Mouse (Mus musculus) neutrophil, adult 5-6 weeks (primary cell): ENCODE results near the gene Olfr809. TPM values are rescaled to one million over a fixed set of nuclear protein-coding genes. Genes with fewer than 3 reads are reported as not detected.

Source experiments
- ATAC-seq: fragments of 151-379, 151-347 bp; 2 replicates; pipeline ENCODE4 v1.8.0; 2017; ENCODE audit warnings: mild to moderate bottlenecking, moderate TSS enrichment; ENCODE audit not compliant: insufficient number of reproducible peaks, poor library complexity, low FRiP score, severe bottlenecking; ENCODE audit errors: extremely low read depth
- total RNA-seq: library from RNA; stranded (forward); fragments of 200-1000 nt; gene quantifications from 2 replicates; pipeline ENCODE4 v1.2.3, GENCODE M21; 2017

Olfr809 gene
- total RNA-seq, result 0.35 TPM in 1 of 2 replicates, not detected in the other

DNA sequence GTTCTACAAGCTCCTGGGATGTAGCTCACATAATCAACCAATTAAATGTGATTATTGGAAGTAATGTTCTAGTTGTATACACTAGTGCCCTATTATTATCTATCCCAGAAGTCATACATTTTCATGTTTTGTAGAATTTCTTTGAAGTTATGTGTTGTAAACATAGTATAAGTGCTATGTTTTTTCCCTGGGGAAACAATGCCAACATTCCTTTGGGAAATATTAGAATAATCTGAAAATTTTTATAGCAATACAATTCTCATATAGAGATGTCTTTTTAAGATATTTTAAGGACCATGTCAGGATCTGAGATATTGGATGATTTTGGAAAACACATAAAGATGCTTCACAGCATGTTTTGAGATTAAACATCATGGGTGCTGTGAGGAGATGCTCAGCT lies at the start of gene Olfr809:
TSS of gene Olfr809 (plus strand) at position 301 of the 400 bp plus-strand sequence.
- no peak for ATAC-seq

DNA sequence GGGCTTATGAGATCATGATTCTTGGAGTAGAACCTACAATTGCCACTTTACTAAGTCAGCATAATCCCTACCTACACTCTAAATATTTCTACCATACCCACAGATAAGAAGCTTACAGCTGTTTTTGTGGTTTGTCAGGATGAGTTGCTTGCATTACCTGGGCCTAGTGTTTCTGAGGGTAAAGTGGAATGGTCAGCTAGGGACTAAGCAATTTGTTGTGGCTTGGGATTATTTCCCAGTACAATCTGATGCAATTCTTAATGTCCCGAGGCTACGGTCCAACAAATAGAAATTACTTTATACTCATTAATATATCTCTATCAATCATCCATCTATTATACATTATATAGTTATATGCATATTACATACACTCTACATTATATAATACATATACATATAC lies 45.2 kb upstream of the Olfr809 start, which contains the start of gene Olfr805:
TSS of gene Olfr805 (minus strand) at position 101 of the 400 bp plus-strand sequence.
- no peak for ATAC-seq

DNA sequence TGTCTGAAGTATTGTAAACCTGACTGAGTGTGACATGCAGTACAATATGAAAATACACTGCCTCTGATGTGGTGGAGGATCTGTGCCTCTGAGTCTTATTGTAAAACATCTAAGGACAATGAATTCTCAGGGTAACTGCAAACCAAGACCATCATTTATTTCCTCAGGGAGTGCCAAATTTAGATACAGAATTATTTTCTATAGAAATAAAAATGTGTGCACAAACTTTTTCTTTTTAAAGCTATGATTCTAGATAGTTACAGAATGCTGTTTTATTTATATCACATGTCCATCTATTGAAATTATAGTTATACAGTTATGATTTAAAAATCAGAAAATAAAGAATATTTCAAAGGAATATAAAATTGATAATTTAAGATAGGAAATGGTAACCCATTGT lies 32.6 kb upstream of the Olfr809 start, which contains the start of gene Olfr806:
TSS of gene Olfr806 (minus strand) at position 101 of the 400 bp plus-strand sequence.
- no peak for ATAC-seq

DNA sequence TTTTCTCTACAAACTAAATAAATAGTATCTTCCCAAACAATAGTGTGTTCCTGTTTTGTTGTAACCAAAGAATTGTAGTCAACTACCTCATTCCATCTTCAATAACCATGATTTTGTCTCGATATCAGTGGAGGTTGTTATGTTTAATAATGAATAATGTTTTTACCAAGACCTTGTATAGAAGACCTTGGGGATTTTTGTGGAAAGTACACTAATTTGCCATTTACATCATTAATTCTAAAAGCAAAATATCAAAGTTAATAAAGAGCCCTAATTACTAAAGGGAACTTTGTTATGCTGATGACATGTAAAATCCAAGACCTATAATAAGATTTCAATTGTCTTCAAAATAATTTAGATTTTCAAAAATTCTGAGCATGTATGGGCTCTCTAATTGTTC lies 16.7 kb upstream of the Olfr809 start, which contains the start of gene Olfr807:
TSS of gene Olfr807 (minus strand) at position 101 of the 400 bp plus-strand sequence.
- no peak for ATAC-seq

DNA sequence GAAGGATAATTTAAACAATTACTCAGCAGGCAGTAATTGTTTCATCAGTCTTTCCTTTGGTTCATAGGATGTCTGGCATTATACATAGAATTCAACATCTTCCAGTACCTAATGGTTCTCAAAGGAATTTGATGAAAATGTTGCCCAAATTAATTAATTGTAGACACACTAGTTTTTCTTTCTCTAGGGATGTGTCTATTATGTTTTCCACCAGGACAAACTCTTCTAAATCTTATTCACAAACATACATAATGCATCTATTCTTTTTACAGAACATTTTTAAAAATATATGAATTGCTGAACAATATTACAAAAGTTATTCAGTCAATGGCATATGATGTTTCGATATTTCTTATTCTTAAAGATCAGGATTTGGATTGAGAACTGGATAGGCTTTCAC lies 9.3 kb upstream of the Olfr809 start, which contains the start of gene Olfr808:
TSS of gene Olfr808 (plus strand) at position 301 of the 400 bp plus-strand sequence.
- ATAC-seq, result no peak

DNA sequence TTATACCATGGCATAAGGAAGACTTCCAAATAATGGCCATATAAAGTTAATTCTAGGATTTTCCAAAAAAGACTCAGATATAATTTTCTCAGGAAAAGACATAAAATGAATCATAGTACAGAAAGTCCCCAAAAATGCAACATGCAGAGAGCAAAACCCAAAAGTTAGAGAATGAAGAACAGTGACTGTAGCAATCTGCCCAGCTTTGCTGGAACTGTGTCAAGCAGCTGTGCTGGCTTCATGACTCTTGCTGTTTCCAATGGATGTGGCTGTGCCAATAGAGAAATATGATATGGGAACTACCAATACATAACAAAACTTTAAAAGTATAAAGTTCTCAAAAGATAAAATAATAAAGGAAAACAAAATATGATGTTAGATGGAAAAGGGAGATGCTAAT lies 3.7 kb downstream of the Olfr809 start:
- no peak for ATAC-seq

DNA sequence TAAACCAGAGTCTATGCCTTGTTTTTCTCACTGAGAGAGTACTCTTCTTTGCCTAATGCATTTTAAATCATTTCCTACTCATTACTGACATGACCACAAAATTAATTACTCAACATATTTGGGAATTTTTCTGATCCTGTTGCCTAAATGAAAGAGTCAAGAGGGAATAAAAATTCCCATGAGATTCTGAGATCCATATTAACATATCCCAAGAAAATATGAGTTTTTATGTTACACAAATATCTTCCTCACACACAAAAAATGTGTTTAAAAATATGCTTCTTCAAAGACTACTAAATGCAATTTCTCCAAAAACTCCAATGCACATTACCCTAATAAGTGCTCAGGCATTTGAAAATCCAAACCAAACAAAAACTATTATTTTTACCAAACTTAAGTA lies 20.4 kb downstream of the Olfr809 start, which contains the start of gene Olfr810:
TSS of gene Olfr810 (minus strand) at position 101 of the 400 bp plus-strand sequence.
- ATAC-seq, result no peak

DNA sequence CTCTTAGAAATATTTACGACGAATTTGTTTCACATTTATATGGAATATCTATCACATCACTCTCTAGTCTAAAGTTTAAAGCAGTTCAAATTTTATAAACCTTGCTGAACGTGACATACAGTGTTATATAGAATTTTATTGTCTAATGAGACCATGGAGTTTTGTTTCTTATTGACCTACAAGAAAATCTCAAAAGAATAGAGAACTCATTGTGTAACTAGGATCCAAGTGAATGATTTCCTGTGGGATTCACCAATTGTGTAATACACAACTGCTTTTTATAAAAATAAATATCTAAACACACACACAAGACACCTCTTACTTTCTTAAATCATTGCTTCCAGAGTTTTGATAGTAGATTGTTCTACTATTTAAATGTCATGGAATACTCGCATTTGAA lies 29.9 kb downstream of the Olfr809 start, which contains the start of gene Olfr811:
TSS of gene Olfr811 (minus strand) at position 101 of the 400 bp plus-strand sequence.
- ATAC-seq, result no peak

Other genes with a start within 250 kb of the Olfr809 start
- gene Olfr792, start 235.5 kb upstream of the Olfr809 start, total RNA-seq, result not detected in 2 replicates
- gene Olfr794, start 207.0 kb upstream of the Olfr809 start, total RNA-seq, result 0.25 TPM in 1 of 2 replicates, not detected in the other
- not detected in 2 replicates for gene Olfr796, start 162.1 kb upstream of the Olfr809 start, total RNA-seq
- not detected in 2 replicates for gene Olfr798, start 146.7 kb upstream of the Olfr809 start, total RNA-seq
- 0.81 TPM in 1 of 2 replicates, not detected in the other for gene Olfr799, start 137.2 kb upstream of the Olfr809 start, total RNA-seq
- not detected in 2 replicates for gene Olfr800, start 116.9 kb upstream of the Olfr809 start, total RNA-seq
- 0.12 TPM in 1 of 2 replicates, not detected in the other for gene Olfr801, start 100.8 kb upstream of the Olfr809 start, total RNA-seq
- gene Olfr802, start 86.5 kb upstream of the Olfr809 start, total RNA-seq, result not detected in 2 replicates
- 0.35 TPM in 1 of 2 replicates, not detected in the other for gene Olfr803, start 80.4 kb upstream of the Olfr809 start, total RNA-seq
- gene Olfr804, start 71.4 kb upstream of the Olfr809 start, total RNA-seq, result 0.12 TPM in 1 of 2 replicates, not detected in the other
- gene Olfr805, start 45.3 kb upstream of the Olfr809 start, total RNA-seq, result not detected in 2 replicates
- 0.23 TPM in 1 of 2 replicates, not detected in the other for gene Olfr806, start 32.7 kb upstream of the Olfr809 start, total RNA-seq
- gene Olfr807, start 16.8 kb upstream of the Olfr809 start, total RNA-seq, result not detected in 2 replicates
- not detected in 2 replicates for gene Olfr808, start 9.2 kb upstream of the Olfr809 start, total RNA-seq
- not detected in 2 replicates for gene Olfr810, start 20.3 kb downstream of the Olfr809 start, total RNA-seq
- not detected in 2 replicates for gene Olfr811, start 29.8 kb downstream of the Olfr809 start, total RNA-seq
- gene Olfr812, start 71.5 kb downstream of the Olfr809 start, total RNA-seq, result not detected in 2 replicates
- gene Olfr813, start 80.7 kb downstream of the Olfr809 start, total RNA-seq, result not detected in 2 replicates
- gene Olfr814, start 105.2 kb downstream of the Olfr809 start, total RNA-seq, result 0.61 TPM in 1 of 2 replicates, not detected in the other
- gene Olfr815, start 131.2 kb downstream of the Olfr809 start, total RNA-seq, result 1.2 TPM in 1 of 2 replicates, not detected in the other
- gene Olfr816, start 141.0 kb downstream of the Olfr809 start, total RNA-seq, result 0.12 TPM in 1 of 2 replicates, not detected in the other
- not detected in 2 replicates for gene Olfr818, start 174.5 kb downstream of the Olfr809 start, total RNA-seq
- not detected in 2 replicates for gene Olfr819, start 192.6 kb downstream of the Olfr809 start, total RNA-seq
- not detected in 2 replicates for gene Olfr247, start 201.5 kb downstream of the Olfr809 start, total RNA-seq
- gene Gm10310, start 210.4 kb downstream of the Olfr809 start, total RNA-seq, result not detected in 2 replicates
- 0.35 TPM in 1 of 2 replicates, not detected in the other for gene Olfr820, start 238.0 kb downstream of the Olfr809 start, total RNA-seq